Mouse (Mus musculus): Measurements from ENCODE around the gene Grsf1. TPM values are rescaled to one million over a fixed set of nuclear protein-coding genes. Genes with fewer than 3 reads are reported as not detected.

Gene Grsf1
- polyA plus RNA-seq, 1 experiment: 61.4 TPM

DNA sequence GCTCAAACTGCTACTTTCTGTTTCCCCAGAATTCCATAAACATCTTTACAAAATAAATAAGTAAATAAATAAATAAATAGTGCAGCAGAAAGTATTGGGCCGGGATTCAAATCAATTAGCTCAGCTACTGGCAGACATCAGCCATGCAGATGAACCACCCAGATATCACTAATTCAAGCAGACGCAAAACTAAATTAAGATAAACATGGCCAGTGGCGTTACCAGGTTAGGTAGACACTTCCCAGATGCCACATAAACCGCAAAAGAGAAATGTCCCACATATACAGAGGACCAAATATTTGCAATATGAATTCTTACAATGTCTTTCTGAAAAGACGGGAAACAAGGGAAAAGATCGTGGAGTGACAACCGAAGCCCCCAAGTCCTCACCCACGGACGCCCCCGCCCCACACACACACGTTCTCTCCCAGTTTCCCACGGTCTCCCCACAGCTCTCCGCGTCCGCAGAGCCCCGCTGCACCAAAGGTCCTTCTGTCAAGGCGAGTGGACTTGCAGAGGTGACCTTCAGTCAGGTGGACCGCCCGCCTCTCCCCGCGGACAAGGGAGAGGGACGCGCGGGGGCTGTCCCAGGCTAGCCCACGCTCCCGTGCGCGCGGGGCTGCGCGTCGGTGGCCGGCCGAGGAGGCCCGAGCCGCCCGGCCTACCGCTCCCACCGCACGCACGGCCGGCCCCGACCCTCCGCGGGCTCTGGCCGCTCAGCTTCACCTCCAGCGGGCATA lies 1.1 kb downstream of the Grsf1 start:
- no peak for TF ChIP-seq POLR2A (IDR thresholded peaks at IDR 0.05; ENCODE audit: borderline replicate concordance, low read depth, low read length)
- TF ChIP-seq CTCF (IDR thresholded peaks at IDR 0.05; ENCODE audit: low read depth, low read length): no peak
- H3K4me1 ChIP-seq (ENCODE audit: control insufficient read depth, insufficient read depth, low read length): peaks cover 21% of the 10 kb centered on the region
- peak overlapping the region; percentile 71 for H3K27ac ChIP-seq (ENCODE audit: insufficient read depth, low read depth, low read length)
- H3K4me3 ChIP-seq (ENCODE audit: insufficient read depth, low read length): peak overlapping the region; percentile 92

DNA sequence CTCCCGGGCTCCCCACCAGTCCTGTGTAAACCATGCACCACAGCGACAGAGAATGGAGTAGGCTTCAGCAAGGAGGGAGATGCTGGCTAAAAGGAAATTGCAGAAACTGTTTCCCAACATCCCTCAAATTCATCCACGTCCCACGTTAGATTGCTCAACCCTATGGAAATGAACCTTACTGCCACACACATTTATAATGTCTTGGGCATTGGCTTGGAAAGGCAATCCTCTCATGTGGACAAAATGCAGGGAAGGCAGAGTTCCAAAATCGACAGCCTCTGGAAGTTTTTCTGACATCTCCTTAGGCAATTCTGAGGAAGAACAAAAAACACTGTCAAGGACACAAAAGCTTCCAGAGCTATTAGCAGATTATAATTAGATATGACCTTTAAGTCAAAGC lies 12.1 kb downstream of the Grsf1 start:
- Histone ChIP-seq H3K4me1 (ENCODE audit: control insufficient read depth, insufficient read depth, low read length) (no peaks in the 10 kb centered on the region), H3K4me3 (ENCODE audit: insufficient read depth, low read length) (no peak overlapping the region), H3K27ac (ENCODE audit: insufficient read depth, low read depth, low read length) (no peak overlapping the region)
- TF ChIP-seq CTCF (IDR thresholded peaks at IDR 0.05; ENCODE audit: low read depth, low read length) (no peak), POLR2A (IDR thresholded peaks at IDR 0.05; ENCODE audit: borderline replicate concordance, low read depth, low read length) (no peak)

DNA sequence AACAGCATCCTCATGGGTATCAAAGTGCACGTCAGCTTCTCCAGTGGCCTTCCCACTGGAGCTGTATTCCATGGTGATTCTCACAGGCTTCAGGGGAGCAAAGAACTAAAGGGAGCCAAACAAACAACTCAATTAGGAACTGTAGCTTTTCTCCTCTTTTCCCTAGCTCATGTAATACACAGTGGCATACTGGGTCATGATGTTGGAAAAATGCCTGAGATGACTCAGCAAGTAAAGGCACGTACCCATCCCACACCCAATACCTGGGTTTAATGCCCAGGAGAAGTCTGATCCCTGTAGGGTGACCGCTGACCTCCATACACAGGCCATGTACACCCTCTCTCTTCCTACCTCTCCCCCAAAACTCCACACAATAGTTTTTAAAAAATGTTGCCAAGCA lies 12.8 kb downstream of the Grsf1 start:
- TF ChIP-seq POLR2A (IDR thresholded peaks at IDR 0.05; ENCODE audit: borderline replicate concordance, low read depth, low read length) (no peak), CTCF (IDR thresholded peaks at IDR 0.05; ENCODE audit: low read depth, low read length) (no peak)
- Histone ChIP-seq H3K4me3 (ENCODE audit: insufficient read depth, low read length) (no peak overlapping the region), H3K27ac (ENCODE audit: insufficient read depth, low read depth, low read length) (no peak overlapping the region), H3K4me1 (ENCODE audit: control insufficient read depth, insufficient read depth, low read length) (no peaks in the 10 kb centered on the region)

DNA sequence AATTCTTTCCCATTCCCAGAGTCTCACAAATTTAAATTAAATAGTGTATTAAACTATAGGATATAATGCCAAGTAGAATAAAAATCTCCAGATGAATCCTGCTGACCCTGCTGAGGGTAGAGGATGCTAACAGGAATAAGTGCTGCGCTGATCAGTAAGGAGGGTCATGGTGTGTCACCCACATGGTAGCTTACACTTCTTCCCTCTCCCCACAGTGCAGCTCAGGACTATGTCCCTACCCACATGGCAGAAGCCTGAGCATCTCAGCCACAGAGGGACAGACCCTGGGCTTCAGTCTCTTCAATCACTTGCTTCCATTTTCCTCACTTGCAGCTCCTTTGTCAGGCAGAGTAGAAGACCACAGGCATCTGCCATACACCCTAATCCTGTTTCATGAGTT lies 18.1 kb downstream of the Grsf1 start:
- no peak for TF ChIP-seq CTCF (IDR thresholded peaks at IDR 0.05; ENCODE audit: low read depth, low read length)
- no peak for TF ChIP-seq POLR2A (IDR thresholded peaks at IDR 0.05; ENCODE audit: borderline replicate concordance, low read depth, low read length)
- Histone ChIP-seq H3K4me1 (ENCODE audit: control insufficient read depth, insufficient read depth, low read length) (no peaks in the 10 kb centered on the region), H3K4me3 (ENCODE audit: insufficient read depth, low read length) (no peak overlapping the region), H3K27ac (ENCODE audit: insufficient read depth, low read depth, low read length) (no peak overlapping the region)

DNA sequence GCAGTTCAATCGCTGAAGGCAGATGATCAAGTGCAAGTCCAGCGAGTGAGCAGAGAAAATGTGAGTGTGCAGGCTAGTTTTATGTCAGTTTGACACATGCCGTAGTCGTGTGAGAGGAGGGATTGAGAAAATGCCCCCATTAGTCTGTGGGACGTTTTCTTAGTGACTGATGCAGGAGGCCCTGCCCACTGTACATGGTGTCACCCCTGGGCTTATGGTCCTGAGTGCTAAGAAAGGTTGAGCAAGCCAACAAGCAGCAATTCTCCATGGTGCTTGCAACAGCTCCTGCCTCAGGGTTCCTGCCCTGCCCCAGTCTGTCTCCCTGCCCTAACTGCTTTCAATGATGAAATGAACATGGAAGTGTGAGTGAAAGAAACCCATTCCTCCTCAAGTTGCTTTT lies 23.4 kb downstream of the Grsf1 start:
- TF ChIP-seq POLR2A (IDR thresholded peaks at IDR 0.05; ENCODE audit: borderline replicate concordance, low read depth, low read length) (no peak), CTCF (IDR thresholded peaks at IDR 0.05; ENCODE audit: low read depth, low read length) (no peak)
- Histone ChIP-seq H3K4me3 (ENCODE audit: insufficient read depth, low read length) (no peak overlapping the region), H3K4me1 (ENCODE audit: control insufficient read depth, insufficient read depth, low read length) (no peaks in the 10 kb centered on the region), H3K27ac (ENCODE audit: insufficient read depth, low read depth, low read length) (no peak overlapping the region)

DNA sequence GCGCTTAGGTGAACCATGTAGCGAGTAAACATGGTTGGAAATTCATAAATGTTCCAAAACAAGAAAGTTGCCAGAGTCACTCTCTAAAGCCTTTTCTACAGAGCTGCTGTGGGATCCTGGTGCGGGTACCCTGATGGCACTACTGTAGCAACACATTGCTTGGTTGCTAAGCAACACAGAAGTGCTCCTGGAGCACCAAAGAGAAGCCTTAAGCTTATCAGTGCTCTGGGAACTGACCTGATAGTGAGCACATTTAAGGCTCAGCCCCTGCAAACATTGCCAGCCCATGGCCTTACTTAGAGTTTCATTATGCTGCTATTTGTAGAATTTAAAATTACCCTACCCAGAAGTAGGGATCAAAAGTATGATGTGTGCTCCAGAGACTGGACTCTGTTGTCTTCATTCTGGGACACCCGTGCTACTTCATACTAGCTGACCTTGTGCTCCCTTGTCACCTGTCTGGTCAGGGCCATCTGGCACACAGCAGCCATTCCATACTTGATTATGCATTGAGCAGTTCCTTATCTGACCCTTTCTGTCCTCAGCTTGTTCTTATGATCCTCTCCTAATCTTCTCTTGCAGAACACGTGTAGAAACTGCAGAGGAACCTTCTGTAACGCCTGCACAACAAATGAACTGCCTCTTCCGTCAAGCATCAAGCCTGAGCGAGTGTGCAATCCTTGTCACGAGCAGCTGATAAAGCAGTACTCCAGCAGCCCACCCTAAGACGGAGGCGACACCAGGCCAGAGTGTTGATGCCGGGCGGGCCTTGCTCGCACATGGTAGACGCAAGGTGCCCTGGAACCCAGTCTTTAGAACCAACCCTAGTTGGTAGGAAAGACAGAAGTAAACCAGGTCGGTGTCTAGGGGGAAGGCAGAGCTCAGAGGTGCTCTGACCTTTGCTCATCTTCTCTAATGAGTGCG lies 26.5 kb downstream of the Grsf1 start:
- Histone ChIP-seq H3K4me3 (ENCODE audit: insufficient read depth, low read length) (no peak overlapping the region), H3K27ac (ENCODE audit: insufficient read depth, low read depth, low read length) (no peak overlapping the region)
- TF ChIP-seq CTCF (IDR thresholded peaks at IDR 0.05; ENCODE audit: low read depth, low read length) (no peak), POLR2A (IDR thresholded peaks at IDR 0.05; ENCODE audit: borderline replicate concordance, low read depth, low read length) (no peak)

DNA sequence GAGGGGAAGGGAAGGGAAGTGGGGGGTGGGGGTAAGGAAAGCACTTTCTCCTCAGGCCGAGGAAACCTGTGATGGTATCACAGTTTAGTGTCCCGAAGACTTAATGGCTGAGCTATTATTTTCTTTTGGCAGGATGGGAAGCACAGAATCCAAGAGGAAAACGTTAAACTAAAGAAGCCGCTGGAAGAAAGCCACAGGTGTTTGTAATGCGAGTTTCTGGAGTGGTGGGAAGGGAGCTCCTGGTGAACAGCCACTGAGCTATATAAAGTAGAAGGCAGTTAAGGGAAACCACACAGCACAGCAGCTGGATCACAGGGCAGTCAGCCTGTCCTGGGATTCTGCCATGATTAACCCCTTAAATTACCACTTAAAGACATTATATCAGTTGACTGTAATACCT lies 30.6 kb downstream of the Grsf1 start:
- H3K4me3 ChIP-seq (ENCODE audit: insufficient read depth, low read length): no peak overlapping the region
- no peaks in the 10 kb centered on the region for H3K4me1 ChIP-seq (ENCODE audit: control insufficient read depth, insufficient read depth, low read length)
- TF ChIP-seq CTCF (IDR thresholded peaks at IDR 0.05; ENCODE audit: low read depth, low read length) (no peak), POLR2A (IDR thresholded peaks at IDR 0.05; ENCODE audit: borderline replicate concordance, low read depth, low read length) (no peak)
- no peak overlapping the region for H3K27ac ChIP-seq (ENCODE audit: insufficient read depth, low read depth, low read length)

More for the DNA sequence above, 26.5 kb downstream of the Grsf1 start:
- H3K4me1 ChIP-seq (ENCODE audit: control insufficient read depth, insufficient read depth, low read length): no peaks in the 10 kb centered on the region

DNA sequence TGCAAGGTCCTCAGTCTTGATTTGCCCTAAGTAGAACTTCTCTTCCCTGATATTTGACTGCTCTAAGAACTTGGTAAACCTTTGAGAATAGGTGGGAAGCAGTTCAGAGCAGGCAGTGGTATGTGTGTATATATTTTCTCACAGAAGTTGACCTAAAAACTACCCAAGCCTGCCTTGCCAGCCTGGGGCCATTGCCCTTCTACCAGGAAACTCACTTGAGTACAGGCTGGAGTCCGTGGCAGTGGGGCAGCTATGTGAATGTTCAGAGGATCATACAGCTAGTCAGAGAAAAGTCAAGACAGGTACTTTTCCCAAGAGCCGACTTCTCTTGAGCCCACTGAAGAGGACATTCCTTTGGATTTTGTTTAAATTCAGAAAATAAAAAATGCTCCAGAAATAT lies 31.1 kb downstream of the Grsf1 start:
- Histone ChIP-seq H3K4me3 (ENCODE audit: insufficient read depth, low read length) (no peak overlapping the region), H3K27ac (ENCODE audit: insufficient read depth, low read depth, low read length) (no peak overlapping the region), H3K4me1 (ENCODE audit: control insufficient read depth, insufficient read depth, low read length) (no peaks in the 10 kb centered on the region)
- TF ChIP-seq POLR2A (IDR thresholded peaks at IDR 0.05; ENCODE audit: borderline replicate concordance, low read depth, low read length) (no peak), CTCF (IDR thresholded peaks at IDR 0.05; ENCODE audit: low read depth, low read length) (no peak)

DNA sequence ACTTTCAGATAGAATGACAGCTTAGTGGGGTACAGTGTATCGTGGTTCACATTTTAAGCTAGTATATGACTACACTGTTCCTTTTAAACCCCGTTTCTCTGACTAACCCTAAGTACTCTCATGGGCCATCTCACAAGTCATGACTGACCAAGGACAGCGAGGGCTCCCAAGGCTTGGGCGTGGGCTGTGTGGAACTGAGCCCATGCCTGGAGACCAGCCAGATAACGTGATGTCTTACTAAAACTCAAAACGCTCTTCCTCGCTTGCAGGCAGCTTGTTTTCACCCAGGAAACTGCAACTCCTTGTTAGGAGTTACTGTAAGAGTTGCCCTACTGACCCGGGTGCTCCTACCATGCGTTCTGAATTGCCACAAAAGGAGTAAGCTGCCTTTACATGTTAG lies 32.5 kb downstream of the Grsf1 start:
- H3K4me1 ChIP-seq (ENCODE audit: control insufficient read depth, insufficient read depth, low read length): no peaks in the 10 kb centered on the region
- no peak for TF ChIP-seq POLR2A (IDR thresholded peaks at IDR 0.05; ENCODE audit: borderline replicate concordance, low read depth, low read length)
- no peak for TF ChIP-seq CTCF (IDR thresholded peaks at IDR 0.05; ENCODE audit: low read depth, low read length)
- H3K4me3 ChIP-seq (ENCODE audit: insufficient read depth, low read length): no peak overlapping the region
- H3K27ac ChIP-seq (ENCODE audit: insufficient read depth, low read depth, low read length): no peak overlapping the region

DNA sequence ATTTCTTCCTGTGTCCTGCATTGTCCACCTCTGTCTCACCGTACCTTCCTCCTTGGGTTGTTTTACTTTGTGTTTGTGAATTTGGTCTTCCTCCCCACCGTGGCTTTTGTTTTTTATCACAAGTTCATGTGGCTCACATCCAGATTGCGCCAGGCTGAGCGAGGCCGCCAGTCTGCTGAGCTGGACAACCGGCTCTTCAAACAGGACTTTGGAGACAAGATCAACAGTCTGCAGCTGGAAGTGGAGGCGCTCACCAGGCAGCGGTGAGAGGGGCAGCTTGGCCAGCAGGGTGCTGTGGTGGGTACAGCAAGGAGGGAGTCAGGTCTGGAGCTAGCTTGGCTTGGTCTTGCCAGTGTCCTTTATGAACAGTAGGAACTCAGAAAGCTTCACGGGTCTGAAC lies 33.2 kb downstream of the Grsf1 start:
- Histone ChIP-seq H3K4me1 (ENCODE audit: control insufficient read depth, insufficient read depth, low read length) (no peaks in the 10 kb centered on the region), H3K4me3 (ENCODE audit: insufficient read depth, low read length) (no peak overlapping the region), H3K27ac (ENCODE audit: insufficient read depth, low read depth, low read length) (no peak overlapping the region)
- TF ChIP-seq CTCF (IDR thresholded peaks at IDR 0.05; ENCODE audit: low read depth, low read length) (no peak), POLR2A (IDR thresholded peaks at IDR 0.05; ENCODE audit: borderline replicate concordance, low read depth, low read length) (no peak)
